Mouse (Mus musculus): ENCODE measurements at regions not wholly inside any gene's neighbourhood (a gene's known extent, or its start where the extent isn't known, plus 50 kb on each side); places are given as distances from the start of the nearest gene placed in this dataset.

DNA sequence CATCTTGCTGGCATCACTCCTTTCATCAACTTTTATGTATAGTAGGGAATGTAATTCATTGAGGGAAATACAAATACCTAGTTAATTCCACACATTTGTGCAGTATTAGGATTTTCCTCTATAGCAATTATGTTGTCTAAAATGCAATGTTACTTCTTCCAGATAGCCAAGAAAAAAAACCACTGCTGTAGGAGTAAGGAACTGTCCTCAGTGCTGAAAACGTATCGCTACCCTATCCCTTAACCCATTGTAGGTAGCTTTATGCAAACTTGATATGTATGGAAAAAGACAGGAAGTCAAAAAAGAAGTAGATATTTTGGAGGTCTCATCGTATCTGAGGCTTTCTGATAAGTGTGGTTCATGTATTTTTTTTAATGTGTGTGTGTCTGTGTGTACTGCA lies 150.8 kb upstream of the Itga1 start:
- TF ChIP-seq CTCF (IDR thresholded peaks at IDR 0.05; ENCODE audit: low read depth) (no peak), EP300 (IDR thresholded peaks at IDR 0.05; ENCODE audit: low read depth) (no peak)
